Mouse (Mus musculus) MEL (cell line): ENCODE data around the gene Stab2. TPM values are rescaled to one million over a fixed set of nuclear protein-coding genes. Genes with fewer than 3 reads are reported as not detected.

Experiments used
- DNase-seq: peaks from one replicate; pipeline ENCODE4 v3.0.0; 2011; ENCODE audit warnings: low read depth, low spot score
- H3K27ac ChIP-seq: 2 replicates; pipeline ENCODE4 v1.5.1; 2012; ENCODE audit warnings: low read depth, mild to moderate bottlenecking, control low read depth, low read length, moderate library complexity; ENCODE audit not compliant: control insufficient read depth
- H3K27me3 ChIP-seq, 2 experiments: fragments of 150-350 bp in 1 of 2; sonication (generic) in 1 of 2; 2 replicates each; pipeline ENCODE4 v1.6.1; 2012; ENCODE audit warnings: low read length in 2 of 2, mild to moderate bottlenecking in 2 of 2, improper control_type of control experiment in 1 of 2, moderate library complexity in 1 of 2; ENCODE audit not compliant: insufficient read depth in 2 of 2, control insufficient read depth in 1 of 2
- H3K36me3 ChIP-seq, 2 experiments: 2 replicates each; pipeline ENCODE4 v1.6.1; 2012 to 2014; ENCODE audit warnings: low read length in 2 of 2, improper control_type of control experiment in 1 of 2, inconsistent platforms in 1 of 2, mild to moderate bottlenecking in 1 of 2; ENCODE audit not compliant: insufficient read depth in 2 of 2, control insufficient read depth in 1 of 2
- H3K4me1 ChIP-seq, 2 experiments: fragments of 150-350 bp in 1 of 2; sonication (generic) in 1 of 2; 2 replicates each; pipeline ENCODE4 v1.6.1; 2012; ENCODE audit warnings: low read length in 2 of 2, improper control_type of control experiment in 1 of 2, mild to moderate bottlenecking in 1 of 2; ENCODE audit not compliant: insufficient read depth in 2 of 2, control insufficient read depth in 1 of 2
- H3K4me3 ChIP-seq, 2 experiments: fragments of 150-350 bp in 1 of 2; sonication (generic) in 1 of 2; 2 replicates each; pipeline ENCODE4 v1.5.1; 2012; ENCODE audit warnings: low read depth in 2 of 2, low read length in 2 of 2, mild to moderate bottlenecking in 2 of 2, moderate library complexity in 2 of 2, control low read depth in 1 of 2, improper control_type of control experiment in 1 of 2; ENCODE audit not compliant: control insufficient read depth in 1 of 2, insufficient read depth in 1 of 2
- H3K79me2 ChIP-seq: 2 replicates; pipeline ENCODE4 v1.6.1; 2012; ENCODE audit warnings: mild to moderate bottlenecking, low read length, moderate library complexity; ENCODE audit not compliant: control insufficient read depth, poor library complexity, insufficient read depth
- H3K9ac ChIP-seq: 2 replicates; pipeline ENCODE4 v1.6.1; 2012; ENCODE audit warnings: low read depth, mild to moderate bottlenecking, control low read depth, low read length, moderate library complexity; ENCODE audit not compliant: control insufficient read depth, poor library complexity, severe bottlenecking
- H3K9me3 ChIP-seq: fragments of 150-350 bp; sonication (generic); replicated peaks from 2 replicates; pipeline ENCODE4 v1.6.1; 2012; ENCODE audit warnings: mild to moderate bottlenecking, low read length, improper control_type of control experiment, moderate library complexity; ENCODE audit not compliant: insufficient read depth
- CHD2 ChIP-seq: IDR thresholded peaks from 2 replicates; pipeline ENCODE4 v1.6.1; 2011; ENCODE audit warnings: low read length, improper control_type of control experiment
- CTCF ChIP-seq, 3 experiments: IDR thresholded peaks in 2 of 3; conservative IDR thresholded peaks in 1 of 3; 2 replicates each; pipeline ENCODE4 v1.5.1; 2011 to 2012; ENCODE audit warnings: low read length in 3 of 3, low read depth in 2 of 3, mild to moderate bottlenecking in 2 of 3, improper control_type of control experiment in 1 of 3, inconsistent platforms in 1 of 3, mixed read lengths in 1 of 3, moderate library complexity in 1 of 3; ENCODE audit not compliant: control insufficient read depth in 1 of 3, insufficient read depth in 1 of 3, poor library complexity in 1 of 3, severe bottlenecking in 1 of 3
- EP300 ChIP-seq, 2 experiments: IDR thresholded peaks; 2 replicates each; pipeline ENCODE4 v1.6.1; 2011; ENCODE audit warnings: improper control_type of control experiment in 2 of 2, low read length in 2 of 2, low read depth in 1 of 2, mild to moderate bottlenecking in 1 of 2
- GABPA ChIP-seq: IDR thresholded peaks from 2 replicates; pipeline ENCODE4 v1.6.1; 2012; ENCODE audit warnings: low read depth, mild to moderate bottlenecking, inconsistent platforms, low read length, improper control_type of control experiment, moderate library complexity
- HCFC1 ChIP-seq: IDR thresholded peaks from 2 replicates; pipeline ENCODE4 v1.6.1; 2012; ENCODE audit warnings: low read depth, mild to moderate bottlenecking, inconsistent platforms, low read length, improper control_type of control experiment, moderate library complexity
- MAFK ChIP-seq: IDR thresholded peaks from 2 replicates; pipeline ENCODE4 v1.6.1; 2011; ENCODE audit warnings: low read depth, mild to moderate bottlenecking, low read length, improper control_type of control experiment, borderline replicate concordance
- MAX ChIP-seq: IDR thresholded peaks from 2 replicates; pipeline ENCODE4 v1.6.1; 2011; ENCODE audit warnings: low read length, improper control_type of control experiment
- MYC ChIP-seq: IDR thresholded peaks from 2 replicates; pipeline ENCODE4 v1.6.1; 2011; ENCODE audit warnings: low read depth, mild to moderate bottlenecking, low read length, improper control_type of control experiment, moderate library complexity
- RAD21 ChIP-seq: IDR thresholded peaks from 2 replicates; pipeline ENCODE4 v1.6.1; 2011; ENCODE audit warnings: mild to moderate bottlenecking, low read depth, low read length, improper control_type of control experiment
- SMC3 ChIP-seq: IDR thresholded peaks from 2 replicates; pipeline ENCODE4 v1.6.1; 2011; ENCODE audit warnings: low read depth, low read length, improper control_type of control experiment
- TCF12 ChIP-seq: IDR thresholded peaks from 2 replicates; pipeline ENCODE4 v1.6.1; 2014; ENCODE audit warnings: low read depth, mild to moderate bottlenecking, inconsistent platforms, low read length, improper control_type of control experiment, moderate library complexity
- UBTF ChIP-seq: IDR thresholded peaks from 2 replicates; pipeline ENCODE4 v1.6.1; 2012; ENCODE audit warnings: low read depth, mild to moderate bottlenecking, inconsistent platforms, low read length, improper control_type of control experiment, moderate library complexity, borderline replicate concordance; ENCODE audit not compliant: insufficient read depth
- USF1 ChIP-seq: IDR thresholded peaks from 2 replicates; pipeline ENCODE4 v1.6.1; 2014; ENCODE audit warnings: low read depth, mild to moderate bottlenecking, inconsistent platforms, low read length, improper control_type of control experiment, moderate library complexity
- ZMIZ1 ChIP-seq: IDR thresholded peaks from 2 replicates; pipeline ENCODE4 v1.6.1; 2012; ENCODE audit warnings: low read depth, mild to moderate bottlenecking, inconsistent platforms, low read length, improper control_type of control experiment, moderate library complexity
- ZNF384 ChIP-seq: IDR thresholded peaks from 2 replicates; pipeline ENCODE4 v1.6.1; 2012; ENCODE audit warnings: low read depth, mild to moderate bottlenecking, inconsistent platforms, low read length, improper control_type of control experiment
- polyA plus RNA-seq, 2 experiments: library from polyadenylated mRNA; stranded (reverse) in 1 of 2; unstranded in 1 of 2; fragments of >175 nt in 1 of 2; fragments of >200 nt in 1 of 2; gene quantifications; 2 replicates each; pipeline versions ENCODE4 v1.2.1 to v1.2.4; 2012; ENCODE audit warnings: low replicate concordance in 2 of 2, low read depth in 1 of 2; ENCODE audit not compliant: insufficient read length in 2 of 2, insufficient read depth in 1 of 2, missing spikeins in 1 of 2
- total RNA-seq: library from RNA; depleted of rRNA; stranded (reverse); fragments of 300-350 nt; gene quantifications from 2 replicates; pipeline ENCODE4 v1.2.3, GENCODE M21; 2012

Gene Stab2
- total and polyA plus RNA-seq, 3 experiments: 0.73 to 5.1 TPM; not detected in 1

GRCm38 (mm10) chr10:86952696-86953095, 55.1 kb downstream of the Stab2 start:
- no peak for TF ChIP-seq CHD2
- no peak for TF ChIP-seq GABPA
- peak; percentile 4; the same call in 1 of the 2 replicates for TF ChIP-seq RAD21
- peak in 2 of 3 experiments; percentile 16 to 23; a peak in 2 of 6 replicates for TF ChIP-seq CTCF (IDR thresholded peaks at IDR 0.05 in 2 of 3, conservative IDR thresholded peaks at IDR 0.05 in 1 of 3; ENCODE audit: control insufficient read depth in 1 of 3, insufficient read depth in 1 of 3, low read depth in 2 of 3, low read length in 3 of 3, poor library complexity in 1 of 3, severe bottlenecking in 1 of 3)
- TF ChIP-seq HCFC1: no peak
- no peak for TF ChIP-seq MYC
- no peak for TF ChIP-seq ZNF384
- TF ChIP-seq TCF12: no peak
- no peak for TF ChIP-seq MAFK
- no peak for TF ChIP-seq UBTF
- no peak for TF ChIP-seq USF1
- TF ChIP-seq MAX: no peak
- no peak for TF ChIP-seq SMC3
- no peaks in the 10 kb centered on the region for H3K79me2 ChIP-seq
- H3K27ac ChIP-seq: no peak overlapping the region
- peak; percentile 41 for DNase-seq
- H3K4me1 ChIP-seq: peaks cover 17 to 20% of the 10 kb centered on the region in 2 experiments
- H3K4me3 ChIP-seq: no peak overlapping the region
- H3K9me3 ChIP-seq: no peaks in the 10 kb centered on the region
- H3K9ac ChIP-seq: no peak overlapping the region
- H3K27me3 ChIP-seq: no peaks in the 10 kb centered on the region
- peaks cover 0 to 27% of the 10 kb centered on the region in 2 experiments; a peak in 2 of 4 replicates for H3K36me3 ChIP-seq

GRCm38 (mm10) chr10:86950806-86951205, 57.0 kb downstream of the Stab2 start:
- Histone ChIP-seq H3K27ac (peak overlapping the region; percentile 36; the same call in 1 of the 2 replicates), H3K4me3 (no peak overlapping the region), H3K9me3 (no peaks in the 10 kb centered on the region), H3K36me3 (peaks cover 0 to 27% of the 10 kb centered on the region in 2 experiments; a peak in 2 of 4 replicates), H3K27me3 (no peaks in the 10 kb centered on the region), H3K9ac (no peak overlapping the region), H3K4me1 (peaks cover 17 to 20% of the 10 kb centered on the region in 2 experiments), H3K79me2 (no peaks in the 10 kb centered on the region)
- no peak for DNase-seq
- TF ChIP-seq EP300 (IDR thresholded peaks at IDR 0.05; ENCODE audit: low read depth in 1 of 2, low read length in 2 of 2) (no peak), CTCF (IDR thresholded peaks at IDR 0.05 in 2 of 3, conservative IDR thresholded peaks at IDR 0.05 in 1 of 3; ENCODE audit: control insufficient read depth in 1 of 3, insufficient read depth in 1 of 3, low read depth in 2 of 3, low read length in 3 of 3, poor library complexity in 1 of 3, severe bottlenecking in 1 of 3) (no peak), ZMIZ1 (no peak)
